Mouse (Mus musculus) limb, embryonic 15.5 days (tissue): ENCODE results near the gene Angel2. TPM values are rescaled to one million over a fixed set of nuclear protein-coding genes. Genes with fewer than 3 reads are reported as not detected.

Experiments
- ATAC-seq: fragments of 200-750 bp; cut with Nextera tagmentation; 2 replicates; pipeline ENCODE4 v1.8.0; 2017; ENCODE audit warnings: low read depth, moderate TSS enrichment; ENCODE audit not compliant: insufficient number of reproducible peaks, low FRiP score, low TSS enrichment
- H3K27ac ChIP-seq: fragments of 300-500 bp; sonication (generic); 2 replicates; pipeline ENCODE4 v1.5.1; 2015; ENCODE audit warnings: moderate library complexity, mild to moderate bottlenecking, inconsistent platforms
- H3K27me3 ChIP-seq: fragments of 300-500 bp; sonication (generic); 2 replicates; pipeline ENCODE4 v1.6.1; 2015; ENCODE audit warnings: inconsistent platforms
- H3K36me3 ChIP-seq: fragments of 300-500 bp; sonication (generic); 2 replicates; pipeline ENCODE4 v1.6.1; 2015; ENCODE audit warnings: inconsistent platforms
- H3K4me1 ChIP-seq: fragments of 300-500 bp; sonication (generic); 2 replicates; pipeline ENCODE4 v1.6.1; 2015; ENCODE audit warnings: inconsistent platforms
- H3K4me2 ChIP-seq: fragments of 300-500 bp; sonication (generic); 2 replicates; pipeline ENCODE4 v1.6.1; 2015; ENCODE audit warnings: mild to moderate bottlenecking, inconsistent platforms
- H3K4me3 ChIP-seq: fragments of 300-500 bp; sonication (generic); 2 replicates; pipeline ENCODE4 v1.5.1; 2015; ENCODE audit warnings: mild to moderate bottlenecking, inconsistent platforms
- H3K9ac ChIP-seq: fragments of 300-500 bp; sonication (generic); 2 replicates; pipeline ENCODE4 v1.6.1; 2015; ENCODE audit warnings: inconsistent platforms
- H3K9me3 ChIP-seq: fragments of 300-500 bp; sonication (generic); 2 replicates; pipeline ENCODE4 v1.6.1; 2016; ENCODE audit warnings: inconsistent platforms
- WGBS: fragments of 180-500 bp; shearing (Covaris S2); methylation state at CpG from one replicate; pipeline ENCODE4 v1.1.7; 2015; 5-methylcytosine and 5-hydroxymethylcytosine counted together
- polyA plus RNA-seq: library from polyadenylated mRNA; unstranded; fragments of >200 nt; fragmentation: Nextera tagmentation; extraction: Ambion mirVana; gene quantifications from 2 replicates; pipeline ENCODE4 v1.2.1, GENCODE M21; 2015

The Angel2 gene
- polyA plus RNA-seq, 1 experiment from 2014 or later = 40.3 TPM

DNA sequence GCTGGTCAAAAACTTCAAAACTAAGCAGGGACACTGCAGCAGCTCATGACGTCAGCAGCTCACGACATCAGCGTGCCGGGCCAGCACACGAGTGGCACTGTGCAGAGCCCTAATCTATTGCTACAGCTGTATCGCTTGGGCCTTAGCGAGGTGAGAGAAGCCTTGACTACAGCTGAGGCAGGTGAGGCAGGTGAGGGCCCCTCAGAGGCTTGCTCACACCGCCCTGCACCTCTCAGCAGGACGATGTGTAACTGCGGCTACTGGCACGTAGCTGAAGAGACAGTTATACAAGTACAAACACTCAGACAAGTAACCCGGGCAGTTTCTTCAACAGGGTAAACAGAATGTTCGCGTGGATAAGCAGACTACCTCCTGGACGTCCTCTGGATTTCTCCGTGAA is 20.2 kb upstream of the Angel2 start:
- no peaks in the 10 kb centered on the region for H3K27me3 ChIP-seq
- WGBS = 91% methylated on average over 16 of the region's 16 CpGs
- ATAC-seq = no peak
- peaks cover 24% of the 10 kb centered on the region for H3K36me3 ChIP-seq
- H3K27ac ChIP-seq = no peak overlapping the region
- no peak overlapping the region for H3K4me2 ChIP-seq
- H3K9ac ChIP-seq = no peak overlapping the region
- H3K4me1 ChIP-seq = peaks cover 6% of the 10 kb centered on the region; the same call in 1 of the 2 replicates
- H3K4me3 ChIP-seq = no peak overlapping the region
- no peaks in the 10 kb centered on the region for H3K9me3 ChIP-seq

GRCm38 (mm10) chr1:190910836-190911235 is 14.1 kb upstream of the Angel2 start:
- Histone ChIP-seq H3K9ac (peak overlapping the region; percentile 87; the same call in 1 of the 2 replicates), H3K27ac (no peak overlapping the region), H3K4me2 (peak overlapping the region; percentile 79), H3K4me1 (peaks cover 17% of the 10 kb centered on the region), H3K9me3 (no peaks in the 10 kb centered on the region), H3K27me3 (no peaks in the 10 kb centered on the region), H3K36me3 (0 out of 2 replicates have a peak, but pooled peaks cover 2% of the 10 kb centered on the region), H3K4me3 (peak overlapping the region; percentile 84)
- WGBS = 74% methylated on average over 6 of the region's 6 CpGs
- 0 out of 2 replicates have a peak, but pooled peaks have one; percentile 16 for ATAC-seq

DNA sequence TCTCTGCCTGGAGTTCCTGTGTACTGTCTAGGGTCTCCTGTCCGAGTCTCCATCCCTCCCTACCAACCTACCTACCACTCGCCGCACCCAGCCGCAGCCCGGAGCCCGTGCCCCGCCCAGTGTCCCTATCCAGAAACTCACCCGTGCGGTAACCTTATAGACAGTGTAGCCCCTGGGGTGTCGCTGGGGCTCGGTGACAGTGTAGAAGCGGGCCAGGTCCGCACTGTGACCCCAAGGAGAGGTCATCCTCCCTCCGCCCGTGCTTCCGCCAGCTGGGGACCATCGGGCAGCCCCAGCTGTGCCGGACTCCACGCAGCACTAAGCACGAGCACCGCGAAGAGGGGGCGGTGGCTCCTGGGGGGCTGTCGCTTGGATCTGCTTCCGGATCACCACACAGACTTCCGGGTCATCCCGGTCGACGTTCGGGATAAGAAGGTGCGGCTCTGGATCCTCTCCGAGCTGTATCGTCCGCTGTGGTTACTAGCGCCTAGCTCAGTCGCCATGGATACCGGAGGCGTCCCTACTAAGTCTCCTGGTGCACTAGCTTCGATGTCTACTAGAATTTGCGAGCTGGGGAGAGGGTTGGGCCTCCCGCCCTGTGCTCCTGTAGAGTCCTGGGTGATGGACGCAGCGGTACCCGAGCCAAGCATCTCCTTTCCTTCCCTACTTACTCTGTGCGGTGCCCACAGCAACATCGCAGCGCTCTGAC is 13.3 kb upstream of the Angel2 start, which contains the start of gene Rps6kc1:
Gene Rps6kc1, minus strand, starts transcription at position 356 of the 709 bp plus-strand sequence.
- H3K27ac ChIP-seq = 0 out of 2 replicates have a peak within 1 kb of the TSS, but pooled peaks have one; percentile 34
- H3K4me1 ChIP-seq = peaks cover 17% of the 10 kb centered on the region
- peak within 1 kb of the TSS; percentile 84 for H3K4me3 ChIP-seq
- H3K4me2 ChIP-seq = peak within 1 kb of the TSS; percentile 79
- 0 out of 2 replicates have a peak, but pooled peaks cover 2% of the 10 kb centered on the region for H3K36me3 ChIP-seq
- H3K9ac ChIP-seq = peak within 1 kb of the TSS; percentile 87
- no peaks in the 10 kb centered on the region for H3K27me3 ChIP-seq
- WGBS = under 1% methylated on average over 47 of the region's 47 CpGs
- peak; percentile 73 for ATAC-seq
- H3K9me3 ChIP-seq = no peaks in the 10 kb centered on the region

DNA sequence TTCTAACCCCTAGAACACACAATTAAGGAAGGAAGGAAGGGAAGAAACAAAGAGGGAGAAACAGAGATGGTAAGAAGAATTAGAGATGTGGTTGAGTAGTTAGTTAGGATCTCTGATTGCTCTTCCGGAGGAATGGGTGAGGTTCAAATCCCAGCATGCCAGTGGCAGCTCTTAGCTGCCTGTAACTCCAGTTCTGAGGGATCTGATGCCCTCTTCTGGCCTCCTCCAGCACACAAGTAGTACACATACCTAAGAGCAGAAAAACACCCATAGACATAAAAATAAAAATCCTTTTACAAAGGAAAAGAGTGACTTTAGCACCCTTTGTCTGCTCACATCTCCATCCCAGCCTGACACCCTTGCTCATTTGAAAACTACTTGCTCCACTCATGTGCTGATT is 12.3 kb upstream of the Angel2 start:
- WGBS = 41% methylated on average over 1 of the region's 1 CpGs
- peaks cover 17% of the 10 kb centered on the region for H3K4me1 ChIP-seq
- H3K4me2 ChIP-seq = no peak overlapping the region
- no peak for ATAC-seq
- no peak overlapping the region for H3K4me3 ChIP-seq
- no peaks in the 10 kb centered on the region for H3K9me3 ChIP-seq
- no peaks in the 10 kb centered on the region for H3K27me3 ChIP-seq
- H3K9ac ChIP-seq = no peak overlapping the region
- H3K36me3 ChIP-seq = 0 out of 2 replicates have a peak, but pooled peaks cover 2% of the 10 kb centered on the region
- H3K27ac ChIP-seq = no peak overlapping the region

- WGBS = 59% methylated on average over 7 of the region's 7 CpGs
- Histone ChIP-seq H3K9ac (no peak overlapping the region), H3K36me3 (no peaks in the 10 kb centered on the region), H3K27ac (no peak overlapping the region), H3K4me2 (no peak overlapping the region), H3K27me3 (no peaks in the 10 kb centered on the region), H3K4me1 (no peaks in the 10 kb centered on the region), H3K4me3 (no peak overlapping the region), H3K9me3 (no peaks in the 10 kb centered on the region)
- no peak for ATAC-seq
These were observed 6.0 kb upstream of the Angel2 start for GRCm38 (mm10) chr1:190918938-190919337.

- 70% methylated on average over 8 of the region's 8 CpGs for WGBS
These were observed 5.0 kb upstream of the Angel2 start for GRCm38 (mm10) chr1:190919725-190920469.

DNA sequence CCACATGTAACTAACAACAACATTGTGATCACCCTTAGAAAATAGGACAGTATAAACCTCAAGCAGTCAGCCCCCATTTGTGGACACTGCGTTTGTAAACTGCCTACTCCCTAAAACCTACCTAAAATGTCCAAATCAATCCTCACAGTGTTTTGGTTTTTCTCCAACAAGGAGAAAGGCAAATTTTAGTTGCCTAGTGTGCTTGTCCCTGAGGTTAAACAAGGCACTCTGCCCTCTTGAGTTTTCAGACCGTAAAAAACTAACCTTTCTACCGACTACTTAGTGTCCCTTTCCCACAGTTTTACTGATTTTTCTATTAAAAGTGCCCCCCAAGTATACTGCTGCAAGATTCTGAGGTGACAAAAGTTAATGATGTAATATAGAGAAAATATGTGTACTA is 2.4 kb downstream of the Angel2 start:
- WGBS = 82% methylated on average over 3 of the region's 3 CpGs
- H3K36me3 ChIP-seq = no peaks in the 10 kb centered on the region
- no peaks in the 10 kb centered on the region for H3K27me3 ChIP-seq
- H3K9me3 ChIP-seq = no peaks in the 10 kb centered on the region
- ATAC-seq = no peak
- no peak overlapping the region for H3K27ac ChIP-seq
- no peak overlapping the region for H3K4me3 ChIP-seq
- H3K4me2 ChIP-seq = 0 out of 2 replicates have a peak overlapping the region, but pooled peaks have one; percentile 62
- H3K4me1 ChIP-seq = peaks cover 8% of the 10 kb centered on the region; the same call in 1 of the 2 replicates
- H3K9ac ChIP-seq = no peak overlapping the region

More at GRCm38 (mm10) chr1:190919725-190920469, 5.0 kb upstream of the Angel2 start:
- Histone ChIP-seq H3K27ac (no peak overlapping the region), H3K36me3 (no peaks in the 10 kb centered on the region), H3K27me3 (no peaks in the 10 kb centered on the region), H3K9me3 (no peaks in the 10 kb centered on the region), H3K9ac (no peak overlapping the region), H3K4me1 (no peaks in the 10 kb centered on the region), H3K4me3 (no peak overlapping the region), H3K4me2 (no peak overlapping the region)
- no peak for ATAC-seq

DNA sequence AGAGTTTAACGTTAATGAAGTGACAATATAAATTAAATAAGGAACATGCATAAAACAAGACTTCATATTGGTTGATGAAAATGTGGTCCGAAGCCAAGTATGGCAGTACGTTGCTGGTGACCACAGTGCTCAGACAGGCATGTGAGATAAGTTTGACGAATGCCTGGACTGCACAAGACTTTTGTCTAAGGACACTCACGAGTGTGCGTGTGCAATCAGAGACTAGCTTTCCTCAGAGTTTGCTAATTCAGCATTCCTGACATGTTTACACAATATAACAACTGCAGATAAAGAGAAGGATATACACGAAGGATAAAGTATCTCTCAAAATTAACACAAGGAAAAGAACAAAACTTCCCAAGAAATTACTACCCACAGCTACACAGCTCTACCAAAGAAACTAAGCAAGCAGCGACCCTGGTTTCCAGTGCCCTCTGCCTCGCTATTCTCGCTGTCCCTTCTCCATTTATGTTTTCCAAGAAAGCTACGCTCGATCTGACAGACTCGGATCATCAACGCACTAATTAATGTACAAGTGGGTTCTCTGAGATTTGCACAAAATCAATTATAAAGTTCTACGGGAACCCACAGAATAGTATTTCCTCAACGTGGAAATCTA is 2.9 kb downstream of the Angel2 start:
- Histone ChIP-seq H3K9me3 (no peaks in the 10 kb centered on the region), H3K36me3 (peaks cover 2% of the 10 kb centered on the region; the same call in 1 of the 2 replicates), H3K27me3 (no peaks in the 10 kb centered on the region), H3K4me2 (peak overlapping the region; percentile 62), H3K9ac (peak overlapping the region; percentile 85), H3K4me1 (peaks cover 8% of the 10 kb centered on the region; the same call in 1 of the 2 replicates), H3K4me3 (peak overlapping the region; percentile 75), H3K27ac (peak overlapping the region; percentile 99)
- ATAC-seq = no peak
- 18% methylated on average over 16 of the region's 16 CpGs for WGBS

GRCm38 (mm10) chr1:190928370-190929009 is 3.6 kb downstream of the Angel2 start:
- H3K4me2 ChIP-seq = peak overlapping the region; percentile 62
- WGBS = under 1% methylated on average over 56 of the region's 79 CpGs

GRCm38 (mm10) chr1:190929010-190929695 is 4.2 kb downstream of the Angel2 start:
- Histone ChIP-seq H3K27ac (peak overlapping the region; percentile 99), H3K36me3 (peaks cover 11% of the 10 kb centered on the region), H3K27me3 (no peaks in the 10 kb centered on the region), H3K4me3 (peak overlapping the region; percentile 75), H3K4me2 (peak overlapping the region; percentile 62), H3K9ac (peak overlapping the region; percentile 85), H3K4me1 (peaks cover 8% of the 10 kb centered on the region; the same call in 1 of the 2 replicates), H3K9me3 (no peaks in the 10 kb centered on the region)
- peak; percentile 30 for ATAC-seq
- 5% methylated on average over 27 of the region's 27 CpGs for WGBS

More at GRCm38 (mm10) chr1:190928370-190929009, 3.6 kb downstream of the Angel2 start:
- H3K9ac ChIP-seq = peak overlapping the region; percentile 85
- H3K9me3 ChIP-seq = no peaks in the 10 kb centered on the region
- H3K4me1 ChIP-seq = peaks cover 8% of the 10 kb centered on the region; the same call in 1 of the 2 replicates
- H3K4me3 ChIP-seq = peak overlapping the region; percentile 75
- no peaks in the 10 kb centered on the region for H3K27me3 ChIP-seq
- peak overlapping the region; percentile 99 for H3K27ac ChIP-seq
- ATAC-seq = peak; percentile 96
- peaks cover 5% of the 10 kb centered on the region; the same call in 1 of the 2 replicates for H3K36me3 ChIP-seq
